Mouse (Mus musculus): ENCODE data around the gene St5. TPM values are rescaled to one million over a fixed set of nuclear protein-coding genes. Genes with fewer than 3 reads are reported as not detected.

Gene St5
- total RNA-seq (2022): 10 to 100 TPM; 14.4 to 18.3 (median 15.7) TPM

- DNase-seq (ENCODE audit: low spot score in 2 of 2): peak; percentile 83 to 89
These were observed at the start of gene St5, which contains the start of gene Akip1 for GRCm38 (mm10) chr7:109703190-109704015. St5 (minus strand) TSS chr7:109703605. Akip1 (plus strand) TSS chr7:109703690.

GRCm38 (mm10) chr7:109752008-109752925, 48.9 kb upstream of the St5 start, which contains the start of gene Tmem9b:
Tmem9b (minus strand) TSS chr7:109752875.
- DNase-seq (ENCODE audit: low spot score in 2 of 2): peak; percentile 72 to 73

- no peak for DNase-seq (ENCODE audit: low spot score in 2 of 2)
These were observed 48.1 kb upstream of the St5 start for GRCm38 (mm10) chr7:109751427-109752007.

GRCm38 (mm10) chr7:109747747-109748146, 44.3 kb upstream of the St5 start:
- DNase-seq (ENCODE audit: low spot score in 2 of 2): no peak

- DNase-seq (ENCODE audit: low spot score in 2 of 2): no peak
These were observed 38.3 kb upstream of the St5 start for GRCm38 (mm10) chr7:109741703-109742102.

GRCm38 (mm10) chr7:109741060-109741459, 37.7 kb upstream of the St5 start:
- DNase-seq (ENCODE audit: low spot score in 2 of 2): no peak

GRCm38 (mm10) chr7:109739822-109740370, 36.5 kb upstream of the St5 start:
- DNase-seq (ENCODE audit: low spot score in 2 of 2): no peak

GRCm38 (mm10) chr7:109734806-109735205, 31.4 kb upstream of the St5 start:
- no peak for DNase-seq (ENCODE audit: low spot score in 2 of 2)

GRCm38 (mm10) chr7:109731626-109732025, 28.2 kb upstream of the St5 start, which contains the start of gene Ascl3:
Ascl3 (minus strand) TSS chr7:109731726.
- no peak for DNase-seq (ENCODE audit: low spot score in 2 of 2)

GRCm38 (mm10) chr7:109723697-109724096, 20.3 kb upstream of the St5 start, which contains the start of gene BC051019:
BC051019 (minus strand) TSS chr7:109723850.
- no peak for DNase-seq (ENCODE audit: low spot score in 2 of 2)

- DNase-seq (ENCODE audit: low spot score in 2 of 2): no peak
These were observed 19.7 kb upstream of the St5 start for GRCm38 (mm10) chr7:109723114-109723513.

- DNase-seq (ENCODE audit: low spot score in 2 of 2): no peak
These were observed 19.2 kb upstream of the St5 start for GRCm38 (mm10) chr7:109722618-109723017.

- no peak for DNase-seq (ENCODE audit: low spot score in 2 of 2)
These were observed 15.9 kb upstream of the St5 start for GRCm38 (mm10) chr7:109719286-109719685.

- DNase-seq (ENCODE audit: low spot score in 2 of 2): no peak
These were observed 10.1 kb upstream of the St5 start for GRCm38 (mm10) chr7:109713434-109713982.

- DNase-seq (ENCODE audit: low spot score in 2 of 2): no peak
These were observed 8.8 kb upstream of the St5 start for GRCm38 (mm10) chr7:109712198-109712597.

GRCm38 (mm10) chr7:109710069-109710468, 6.7 kb upstream of the St5 start:
- no peak for DNase-seq (ENCODE audit: low spot score in 2 of 2)

GRCm38 (mm10) chr7:109708961-109709382, 5.6 kb upstream of the St5 start:
- DNase-seq (ENCODE audit: low spot score in 2 of 2): no peak

GRCm38 (mm10) chr7:109707023-109707785, 3.8 kb upstream of the St5 start:
- DNase-seq (ENCODE audit: low spot score in 2 of 2): no peak

- no peak for DNase-seq (ENCODE audit: low spot score in 2 of 2)
These were observed 1.1 kb upstream of the St5 start for GRCm38 (mm10) chr7:109704461-109704860.

GRCm38 (mm10) chr7:109704016-109704377, 592 bp upstream of the St5 start:
- no peak for DNase-seq (ENCODE audit: low spot score in 2 of 2)

Measured in left cerebral cortex, adult 8-10 months (tissue).